Mouse (Mus musculus) B cell, adult 67 days (primary cell): ENCODE data around the gene Serpinb9. TPM values are rescaled to one million over a fixed set of nuclear protein-coding genes. Genes with fewer than 3 reads are reported as not detected.

Experiments
- total RNA-seq, 2 experiments: library from RNA; stranded (reverse); gene quantifications; 4 replicates each; pipeline ENCODE4 v1.2.4; 2023

Serpinb9 gene
- total RNA-seq = 1 to 10 TPM; 2.5 to 3.4 TPM

GRCm38 (mm10) chr13:33002950-33003349 is at the start of gene Serpinb9:
Gene Serpinb9 (plus strand): TSS chr13:33003250.

GRCm38 (mm10) chr13:32964989-32965811 is 37.9 kb upstream of the Serpinb9 start, which contains the start of gene Serpinb6b:
Gene Serpinb6b (plus strand): TSS chr13:32965209.

GRCm38 (mm10) chr13:33027244-33027643 is 24.2 kb downstream of the Serpinb9 start, which contains the start of gene Serpinb9b:
Gene Serpinb9b (plus strand): TSS chr13:33027416.

Other genes with a start within 250 kb of the Serpinb9 start
- gene Mylk4, start 219.3 kb upstream of the Serpinb9 start, total RNA-seq = not detected
- gene Wrnip1, start 201.2 kb upstream of the Serpinb9 start, total RNA-seq = 10 to 100 TPM; 39.5 to 43.4 TPM
- not detected for gene D930007J09Rik, start 200.4 kb upstream of the Serpinb9 start, total RNA-seq
- gene Serpinb1a, start 152.1 kb upstream of the Serpinb9 start, total RNA-seq = 100 to 1,000 TPM; 267 to 276 TPM
- gene Serpinb1c, start 105.0 kb upstream of the Serpinb9 start, total RNA-seq = not detected
- 10 to 100 TPM in 1 of 2 experiments, 1 to 10 TPM in 1; 7.7 to 10.1 TPM for gene Serpinb6b, start 38.0 kb upstream of the Serpinb9 start, total RNA-seq
- gene Serpinb9b, start 24.2 kb downstream of the Serpinb9 start, total RNA-seq = not detected
- gene Serpinb1b, start 75.3 kb downstream of the Serpinb9 start, total RNA-seq = not detected
- gene Serpinb9c, start 156.5 kb downstream of the Serpinb9 start, total RNA-seq = not detected
- not detected for gene Serpinb9d, start 189.7 kb downstream of the Serpinb9 start, total RNA-seq
- not detected for gene Serpinb9e, start 246.4 kb downstream of the Serpinb9 start, total RNA-seq